Mouse (Mus musculus) thymus, adult 2 months (tissue): ENCODE measurements around the gene Josd2. TPM values are rescaled to one million over a fixed set of nuclear protein-coding genes. Genes with fewer than 3 reads are reported as not detected.

Source experiments
- DNase-seq: peaks from one replicate; pipeline ENCODE4 v3.0.0; 2021
- H3K27ac ChIP-seq: fragments of 200-500 bp; 2 replicates; pipeline ENCODE4 v1.5.1; 2012; ENCODE audit warnings: low read length, control low read depth; ENCODE audit not compliant: control insufficient read depth, insufficient read depth
- H3K27me3 ChIP-seq: fragments of 200-500 bp; 2 replicates; pipeline ENCODE4 v1.6.1; 2012; ENCODE audit warnings: mild to moderate bottlenecking, low read length, moderate library complexity, mixed read lengths; ENCODE audit not compliant: control insufficient read depth, insufficient read depth
- H3K36me3 ChIP-seq: fragments of 200-500 bp; 2 replicates; pipeline ENCODE4 v1.6.1; 2012; ENCODE audit warnings: mild to moderate bottlenecking, low read length, moderate library complexity; ENCODE audit not compliant: control insufficient read depth, insufficient read depth
- H3K4me1 ChIP-seq: fragments of 200-500 bp; replicated peaks from 2 replicates; pipeline ENCODE4 v1.6.1; 2012; ENCODE audit warnings: low read length; ENCODE audit not compliant: control insufficient read depth, insufficient read depth
- H3K4me3 ChIP-seq: fragments of 200-500 bp; 2 replicates; pipeline ENCODE4 v1.5.1; 2012; ENCODE audit warnings: mild to moderate bottlenecking, low read length, control low read depth, moderate library complexity; ENCODE audit not compliant: control insufficient read depth, insufficient read depth
- CTCF ChIP-seq: fragments of 200-500 bp; IDR thresholded peaks from 2 replicates; pipeline ENCODE4 v1.5.1; 2012; ENCODE audit warnings: mild to moderate bottlenecking, control low read depth, low read length, moderate library complexity, borderline replicate concordance; ENCODE audit not compliant: control insufficient read depth, poor library complexity, insufficient read depth; ENCODE audit errors: extremely low read depth
- POLR2A ChIP-seq: fragments of 200-500 bp; IDR thresholded peaks from 2 replicates; pipeline ENCODE4 v1.6.1; 2012; ENCODE audit warnings: mild to moderate bottlenecking, low read length, control low read depth, moderate library complexity; ENCODE audit not compliant: control insufficient read depth, poor library complexity, insufficient read depth; ENCODE audit errors: extremely low read depth
- WGBS: fragments of 180-500 bp; shearing (Covaris S2); methylation state at CpG from one replicate; pipeline ENCODE4 v1.1.7; 2018; 5-methylcytosine and 5-hydroxymethylcytosine counted together
- polyA plus RNA-seq: library from polyadenylated mRNA; depleted of rRNA; stranded (reverse); fragments of >200 nt; gene quantifications from 2 replicates; pipeline ENCODE4 v1.2.3, GENCODE M21; 2012

The Josd2 gene
- polyA plus RNA-seq, 1 experiment, result 142 TPM

GRCm38 (mm10) chr7:44433371-44433770 is 34.4 kb upstream of the Josd2 start:
- H3K27me3 ChIP-seq, result peaks cover 3% of the 10 kb centered on the region; the same call in 1 of the 2 replicates
- H3K4me3 ChIP-seq, result no peak overlapping the region
- no peak for DNase-seq
- H3K4me1 ChIP-seq, result no peaks in the 10 kb centered on the region
- no peak overlapping the region for H3K27ac ChIP-seq
- WGBS, result 15% methylated on average over 7 of the region's 7 CpGs
- TF ChIP-seq POLR2A (no peak), CTCF (no peak)
- H3K36me3 ChIP-seq, result no peaks in the 10 kb centered on the region

- H3K27ac ChIP-seq, result no peak overlapping the region
- no peak for TF ChIP-seq POLR2A
- TF ChIP-seq CTCF, result no peak
- WGBS, result 72% methylated on average over 9 of the region's 9 CpGs
- H3K4me1 ChIP-seq, result no peaks in the 10 kb centered on the region
- peaks cover 3% of the 10 kb centered on the region; the same call in 1 of the 2 replicates for H3K27me3 ChIP-seq
- no peak for DNase-seq
- no peaks in the 10 kb centered on the region for H3K36me3 ChIP-seq
- H3K4me3 ChIP-seq, result no peak overlapping the region
Observed at GRCm38 (mm10) chr7:44434089-44434488, 33.7 kb upstream of the Josd2 start.

GRCm38 (mm10) chr7:44435796-44436195 is 32.0 kb upstream of the Josd2 start:
- Histone ChIP-seq H3K4me1 (no peaks in the 10 kb centered on the region), H3K27ac (no peak overlapping the region), H3K27me3 (no peaks in the 10 kb centered on the region; the same call in 1 of the 2 replicates), H3K36me3 (no peaks in the 10 kb centered on the region), H3K4me3 (no peak overlapping the region)
- 70% methylated on average over 5 of the region's 5 CpGs for WGBS
- DNase-seq, result no peak
- TF ChIP-seq CTCF (no peak), POLR2A (no peak)

- WGBS, result 5% methylated on average over 1 of the region's 1 CpGs
- H3K27me3 ChIP-seq, result no peaks in the 10 kb centered on the region; the same call in 1 of the 2 replicates
Observed at GRCm38 (mm10) chr7:44436267-44436666, 31.5 kb upstream of the Josd2 start.

GRCm38 (mm10) chr7:44437188-44437587 is 30.6 kb upstream of the Josd2 start:
- 19% methylated on average over 1 of the region's 1 CpGs for WGBS
- H3K36me3 ChIP-seq, result no peaks in the 10 kb centered on the region
- no peak overlapping the region for H3K4me3 ChIP-seq
- no peak for DNase-seq
- H3K27me3 ChIP-seq, result peaks cover 4% of the 10 kb centered on the region; the same call in 1 of the 2 replicates
- no peaks in the 10 kb centered on the region for H3K4me1 ChIP-seq
- H3K27ac ChIP-seq, result no peak overlapping the region
- TF ChIP-seq CTCF (no peak), POLR2A (no peak)

More at GRCm38 (mm10) chr7:44436267-44436666, 31.5 kb upstream of the Josd2 start:
- Histone ChIP-seq H3K36me3 (no peaks in the 10 kb centered on the region), H3K4me1 (no peaks in the 10 kb centered on the region), H3K27ac (no peak overlapping the region), H3K4me3 (no peak overlapping the region)
- DNase-seq, result no peak
- TF ChIP-seq POLR2A, result no peak
- no peak for TF ChIP-seq CTCF

- no peak overlapping the region for H3K27ac ChIP-seq
- no peak overlapping the region for H3K4me3 ChIP-seq
- TF ChIP-seq CTCF (no peak), POLR2A (no peak)
- 84% methylated on average over 8 of the region's 8 CpGs for WGBS
- no peaks in the 10 kb centered on the region for H3K36me3 ChIP-seq
- peaks cover 4% of the 10 kb centered on the region; the same call in 1 of the 2 replicates for H3K27me3 ChIP-seq
- DNase-seq, result no peak
- no peaks in the 10 kb centered on the region for H3K4me1 ChIP-seq
Observed at GRCm38 (mm10) chr7:44437933-44438332, 29.8 kb upstream of the Josd2 start.

- TF ChIP-seq CTCF, result no peak
- no peaks in the 10 kb centered on the region for H3K4me1 ChIP-seq
- DNase-seq, result no peak
- peaks cover 6% of the 10 kb centered on the region; the same call in 1 of the 2 replicates for H3K27me3 ChIP-seq
- no peaks in the 10 kb centered on the region for H3K36me3 ChIP-seq
- no peak overlapping the region for H3K4me3 ChIP-seq
- 80% methylated on average over 2 of the region's 2 CpGs for WGBS
- no peak overlapping the region for H3K27ac ChIP-seq
Observed at GRCm38 (mm10) chr7:44439696-44440095, 28.1 kb upstream of the Josd2 start.
